Mouse (Mus musculus): ENCODE results near the gene Sowahd. TPM values are rescaled to one million over a fixed set of nuclear protein-coding genes. Genes with fewer than 3 reads are reported as not detected.
A peak's percentile ranks its signal among the peaks of the same experiment; 100 is the strongest.
"Not testable (repeated sequence)": the region's sequence is repeated elsewhere in the genome, so short reads cannot be mapped to it uniquely, and the experiment has no call there.

Gene Sowahd
- polyA plus RNA-seq, 1 experiment from 2014 or later: 2.3 TPM

GRCm38 (mm10) chrX:37074262-37074892 is 25.7 kb downstream of the Sowahd start:
- 40% methylated on average over 9 of the region's 9 CpGs for WGBS
- no peak overlapping the region for H3K4me3 ChIP-seq
- H3K27ac ChIP-seq: no peak overlapping the region
- DNase-seq (ENCODE audit: low spot score): no peak
- H3K4me1 ChIP-seq: no peaks in the 10 kb centered on the region
- no peaks in the 10 kb centered on the region for H3K27me3 ChIP-seq (ENCODE audit: insufficient read depth, poor library complexity, severe bottlenecking)
- H3K36me3 ChIP-seq: no peaks in the 10 kb centered on the region
- H3K9me3 ChIP-seq: no peaks in the 10 kb centered on the region

- Histone ChIP-seq H3K4me3 (no peak overlapping the region), H3K36me3 (peaks cover 3% of the 10 kb centered on the region; the same call in 1 of the 2 replicates), H3K27ac (no peak overlapping the region), H3K9me3 (no peaks in the 10 kb centered on the region), H3K27me3 (ENCODE audit: insufficient read depth, poor library complexity, severe bottlenecking) (no peaks in the 10 kb centered on the region), H3K4me1 (no peaks in the 10 kb centered on the region)
- DNase-seq (ENCODE audit: low spot score): no peak
- whole genome bisulfite sequencing: 73% methylated on average over 8 of the region's 8 CpGs
Observed at GRCm38 (mm10) chrX:37076651-37077050, 28.0 kb downstream of the Sowahd start.

- WGBS: 80% methylated on average over 4 of the region's 4 CpGs
- H3K4me1 ChIP-seq: not testable (repeated sequence)
Observed at GRCm38 (mm10) chrX:37080345-37080744, 31.7 kb downstream of the Sowahd start.

GRCm38 (mm10) chrX:37081194-37081593 is 32.5 kb downstream of the Sowahd start:
- Histone ChIP-seq H3K9me3 (no peaks in the 10 kb centered on the region), H3K4me3 (no peak overlapping the region), H3K27me3 (ENCODE audit: insufficient read depth, poor library complexity, severe bottlenecking) (no peaks in the 10 kb centered on the region), H3K36me3 (peaks cover 16% of the 10 kb centered on the region; the same call in 1 of the 2 replicates), H3K27ac (no peak overlapping the region), H3K4me1 (no peaks in the 10 kb centered on the region)
- WGBS: 53% methylated on average over 6 of the region's 6 CpGs
- DNase-seq (ENCODE audit: low spot score): no peak

More at GRCm38 (mm10) chrX:37080345-37080744, 31.7 kb downstream of the Sowahd start:
- not testable (repeated sequence) for H3K9me3 ChIP-seq; H3K4me3 ChIP-seq; H3K27ac ChIP-seq; H3K27me3 ChIP-seq (ENCODE audit: insufficient read depth, poor library complexity, severe bottlenecking); DNase-seq (ENCODE audit: low spot score)
- peaks cover 16% of the 10 kb centered on the region; the same call in 1 of the 2 replicates for H3K36me3 ChIP-seq

GRCm38 (mm10) chrX:37084318-37084926 is 35.8 kb downstream of the Sowahd start:
- Histone ChIP-seq H3K27ac (peak overlapping the region; percentile 90), H3K9me3 (no peaks in the 10 kb centered on the region), H3K4me1 (no peaks in the 10 kb centered on the region), H3K36me3 (peaks cover 16% of the 10 kb centered on the region; the same call in 1 of the 2 replicates), H3K4me3 (peak overlapping the region; percentile 65), H3K27me3 (ENCODE audit: insufficient read depth, poor library complexity, severe bottlenecking) (no peaks in the 10 kb centered on the region)
- no peak for DNase-seq (ENCODE audit: low spot score)
- WGBS: 19% methylated on average over 19 of the region's 19 CpGs

GRCm38 (mm10) chrX:37084927-37085660 is 36.4 kb downstream of the Sowahd start, which contains the start of gene Rpl39:
TSS of gene Rpl39 (minus strand) at chrX:37085402.
- Histone ChIP-seq H3K4me1 (no peaks in the 10 kb centered on the region), H3K27me3 (ENCODE audit: insufficient read depth, poor library complexity, severe bottlenecking) (no peaks in the 10 kb centered on the region), H3K36me3 (peaks cover 16% of the 10 kb centered on the region; the same call in 1 of the 2 replicates), H3K4me3 (peak within 1 kb of the TSS; percentile 65), H3K9me3 (no peaks in the 10 kb centered on the region), H3K27ac (peak within 1 kb of the TSS; percentile 90)
- WGBS: 14% methylated on average over 38 of the region's 38 CpGs
- peak; percentile 92 for DNase-seq (ENCODE audit: low spot score)

GRCm38 (mm10) chrX:37085665-37086064 is 37.0 kb downstream of the Sowahd start:
- Histone ChIP-seq H3K4me3 (peak overlapping the region; percentile 65), H3K9me3 (no peaks in the 10 kb centered on the region), H3K4me1 (no peaks in the 10 kb centered on the region), H3K36me3 (peaks cover 16% of the 10 kb centered on the region; the same call in 1 of the 2 replicates), H3K27ac (peak overlapping the region; percentile 90), H3K27me3 (ENCODE audit: insufficient read depth, poor library complexity, severe bottlenecking) (no peaks in the 10 kb centered on the region)
- WGBS: 23% methylated on average over 9 of the region's 9 CpGs
- no peak for DNase-seq (ENCODE audit: low spot score)

- no peak for DNase-seq (ENCODE audit: low spot score)
- Histone ChIP-seq H3K9me3 (no peaks in the 10 kb centered on the region), H3K36me3 (peaks cover 3% of the 10 kb centered on the region; the same call in 1 of the 2 replicates), H3K4me1 (no peaks in the 10 kb centered on the region), H3K4me3 (no peak overlapping the region), H3K27ac (no peak overlapping the region), H3K27me3 (ENCODE audit: insufficient read depth, poor library complexity, severe bottlenecking) (no peaks in the 10 kb centered on the region)
- WGBS: 76% methylated on average over 1 of the region's 1 CpGs
Observed at GRCm38 (mm10) chrX:37088778-37089177, 40.1 kb downstream of the Sowahd start.

GRCm38 (mm10) chrX:37091457-37091856 is 42.8 kb downstream of the Sowahd start:
- no peaks in the 10 kb centered on the region for H3K4me1 ChIP-seq
- H3K27me3 ChIP-seq (ENCODE audit: insufficient read depth, poor library complexity, severe bottlenecking): no peaks in the 10 kb centered on the region
- no peaks in the 10 kb centered on the region for H3K9me3 ChIP-seq
- H3K27ac ChIP-seq: no peak overlapping the region
- H3K4me3 ChIP-seq: no peak overlapping the region
- DNase-seq (ENCODE audit: low spot score): no peak
- peaks cover 12% of the 10 kb centered on the region; the same call in 1 of the 2 replicates for H3K36me3 ChIP-seq
- 78% methylated on average over 3 of the region's 3 CpGs for WGBS

- Histone ChIP-seq H3K4me1 (no peaks in the 10 kb centered on the region), H3K27me3 (ENCODE audit: insufficient read depth, poor library complexity, severe bottlenecking) (no peaks in the 10 kb centered on the region), H3K9me3 (no peaks in the 10 kb centered on the region), H3K36me3 (peaks cover 23% of the 10 kb centered on the region; the same call in 1 of the 2 replicates), H3K4me3 (no peak overlapping the region), H3K27ac (no peak overlapping the region)
- WGBS: 84% methylated on average over 11 of the region's 11 CpGs
- DNase-seq (ENCODE audit: low spot score): no peak
Observed at GRCm38 (mm10) chrX:37095106-37095768, 46.6 kb downstream of the Sowahd start.

- H3K27me3 ChIP-seq (ENCODE audit: insufficient read depth, poor library complexity, severe bottlenecking): no peaks in the 10 kb centered on the region
Observed at GRCm38 (mm10) chrX:37098681-37099080, 50.0 kb downstream of the Sowahd start.

More at GRCm38 (mm10) chrX:37098681-37099080, 50.0 kb downstream of the Sowahd start:
- Histone ChIP-seq H3K4me3 (no peak overlapping the region), H3K36me3 (peaks cover 20% of the 10 kb centered on the region; the same call in 1 of the 2 replicates), H3K9me3 (no peaks in the 10 kb centered on the region), H3K4me1 (no peaks in the 10 kb centered on the region), H3K27ac (no peak overlapping the region)
- 86% methylated on average over 3 of the region's 3 CpGs for WGBS
- DNase-seq (ENCODE audit: low spot score): no peak

All from heart, embryonic 10.5 days (tissue).